Mouse (Mus musculus) MEL-GATA-1-ER (cell line): ENCODE results near the gene Armc2.
A peak's percentile ranks its signal among the peaks of the same experiment; 100 is the strongest.

Experiments used
- DNase-seq: peaks from one replicate; pipeline ENCODE4 v3.0.0-alpha.2; 2012; ENCODE audit warnings: low read depth; ENCODE audit errors: extremely low read depth

The Armc2 gene

DNA sequence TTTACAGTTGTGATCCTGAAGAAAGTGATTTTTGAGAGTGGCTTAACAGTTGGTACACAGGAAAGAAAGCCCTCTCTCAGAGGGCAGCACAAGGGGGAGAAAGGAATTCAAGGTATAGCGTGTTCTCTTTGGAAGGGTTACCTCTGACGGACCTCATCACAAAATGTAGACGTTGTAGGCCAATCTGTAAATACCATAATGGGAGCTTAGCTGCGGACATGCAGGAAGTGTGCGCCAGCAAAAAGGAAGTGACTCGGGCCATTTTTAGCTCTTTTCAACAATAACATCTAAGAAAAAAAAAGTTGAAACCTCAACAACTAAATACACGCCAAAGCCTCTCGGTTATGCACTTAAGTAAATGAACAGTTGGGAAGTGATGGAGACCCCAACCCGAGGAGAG is 45.6 kb downstream of the Armc2 start:
- DNase-seq: no peak

GRCm38 (mm10) chr10:41967915-41968635 is 50.2 kb downstream of the Armc2 start:
- DNase-seq: no peak

- DNase-seq: no peak
These were observed 55.5 kb downstream of the Armc2 start for GRCm38 (mm10) chr10:41962725-41963124.

- DNase-seq: no peak
These were observed 58.4 kb downstream of the Armc2 start for GRCm38 (mm10) chr10:41959808-41960207.

- DNase-seq: no peak
These were observed 59.5 kb downstream of the Armc2 start for GRCm38 (mm10) chr10:41958677-41959274.

DNA sequence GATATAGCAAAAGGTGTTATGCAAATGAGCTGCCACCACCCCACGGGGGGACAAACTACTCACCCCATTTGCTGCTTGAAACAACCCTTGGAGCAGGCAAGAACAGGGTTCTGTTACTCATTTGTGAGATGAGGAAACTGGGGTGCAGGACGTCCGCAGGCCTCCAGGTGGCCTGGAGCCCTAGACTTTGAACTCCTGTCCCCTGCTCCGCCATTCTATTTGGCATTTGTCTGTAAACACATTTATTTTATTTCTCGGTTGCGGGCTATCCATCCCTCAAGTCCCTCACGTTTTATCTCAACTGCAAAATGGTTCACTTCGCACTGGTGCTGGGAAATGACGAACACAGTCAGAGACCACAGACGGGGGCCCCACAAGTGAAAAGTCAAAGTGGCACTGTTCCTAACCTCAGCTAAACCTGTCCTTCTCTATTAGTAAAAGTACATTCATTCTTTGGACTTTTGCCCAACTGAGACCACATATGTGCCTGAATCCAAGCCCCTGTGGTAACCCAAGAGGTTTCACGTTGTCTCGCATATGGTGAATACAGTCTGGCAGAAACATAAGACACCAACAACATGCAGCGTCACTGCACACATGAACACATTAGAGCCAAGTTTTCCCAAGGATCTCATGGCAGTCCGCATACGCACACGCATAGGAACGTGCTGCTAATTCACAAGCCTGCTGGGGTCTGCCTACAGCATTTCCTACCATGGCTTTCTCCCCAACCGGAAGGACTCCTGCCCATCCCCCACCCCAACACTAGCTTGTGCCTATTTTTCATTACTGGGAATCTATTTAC is 60.6 kb downstream of the Armc2 start:
- DNase-seq: no peak

- DNase-seq: peak; percentile 24
These were observed 64.7 kb downstream of the Armc2 start for GRCm38 (mm10) chr10:41953528-41953864.

GRCm38 (mm10) chr10:41952850-41953527 is 65.3 kb downstream of the Armc2 start:
- DNase-seq: no peak

DNA sequence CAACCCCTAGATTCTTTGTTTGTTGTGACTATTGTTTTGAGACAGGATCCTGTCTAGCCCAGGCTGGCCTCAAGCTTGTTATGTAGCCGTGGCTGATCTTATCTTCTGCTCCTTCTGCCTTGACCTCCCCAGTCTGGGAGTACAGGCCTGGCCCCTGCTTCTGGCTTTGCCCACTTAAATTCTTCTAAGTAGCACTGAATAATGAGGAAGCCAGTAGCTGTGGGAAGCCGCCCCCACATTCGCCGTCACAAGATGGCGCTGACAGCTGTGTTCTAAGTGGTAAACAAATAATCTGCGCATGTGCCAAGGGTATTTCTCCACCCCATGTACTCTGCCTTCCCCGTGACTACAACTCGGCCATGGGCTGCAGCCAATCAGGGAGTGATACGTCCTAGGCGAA is 65.9 kb downstream of the Armc2 start:
- DNase-seq: peak; percentile 73

DNA sequence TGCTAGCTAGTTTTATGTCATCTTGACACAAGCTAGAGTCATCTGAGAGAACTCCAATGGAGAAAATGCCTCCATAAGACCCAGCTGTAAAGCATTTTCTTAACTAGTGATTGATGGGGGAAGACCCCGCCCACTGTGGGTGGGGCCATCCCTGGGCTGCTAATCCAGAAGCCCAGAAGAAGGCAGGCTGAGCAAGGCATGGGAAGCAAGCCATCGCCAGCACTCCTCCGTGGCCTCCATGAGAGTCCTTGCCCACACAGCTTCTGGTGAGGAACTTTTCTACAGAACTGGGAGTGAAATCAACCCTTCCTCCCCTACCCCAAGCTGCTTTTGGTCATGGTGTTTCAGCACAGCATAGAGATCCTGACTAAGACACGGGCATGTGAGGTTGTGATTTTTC is 79.2 kb downstream of the Armc2 start:
- DNase-seq: no peak

- DNase-seq: no peak
These were observed 81.1 kb downstream of the Armc2 start for GRCm38 (mm10) chr10:41937176-41937575.

GRCm38 (mm10) chr10:41936100-41936499 is 82.1 kb downstream of the Armc2 start:
- DNase-seq: no peak

DNA sequence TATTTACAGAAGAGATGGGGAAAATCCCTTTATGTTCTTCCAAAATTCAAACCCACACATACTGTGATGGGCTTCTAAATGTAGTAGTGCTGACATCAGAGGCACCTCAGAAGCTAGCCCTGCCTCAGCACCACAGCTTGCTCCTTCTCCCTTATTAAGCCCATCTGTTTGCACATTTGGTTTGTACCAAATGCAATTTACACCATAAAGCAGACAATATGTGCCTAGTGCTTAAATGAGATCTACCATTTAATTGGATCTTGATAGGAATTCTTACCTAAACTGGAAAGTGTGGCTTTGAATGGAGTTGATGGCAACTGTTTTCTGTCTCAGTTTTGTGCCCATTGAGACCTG is 82.8 kb downstream of the Armc2 start:
- DNase-seq: no peak

GRCm38 (mm10) chr10:41934633-41935475 is 83.4 kb downstream of the Armc2 start:
- no peak for DNase-seq

- no peak for DNase-seq
These were observed 84.7 kb downstream of the Armc2 start for GRCm38 (mm10) chr10:41933536-41933935.

DNA sequence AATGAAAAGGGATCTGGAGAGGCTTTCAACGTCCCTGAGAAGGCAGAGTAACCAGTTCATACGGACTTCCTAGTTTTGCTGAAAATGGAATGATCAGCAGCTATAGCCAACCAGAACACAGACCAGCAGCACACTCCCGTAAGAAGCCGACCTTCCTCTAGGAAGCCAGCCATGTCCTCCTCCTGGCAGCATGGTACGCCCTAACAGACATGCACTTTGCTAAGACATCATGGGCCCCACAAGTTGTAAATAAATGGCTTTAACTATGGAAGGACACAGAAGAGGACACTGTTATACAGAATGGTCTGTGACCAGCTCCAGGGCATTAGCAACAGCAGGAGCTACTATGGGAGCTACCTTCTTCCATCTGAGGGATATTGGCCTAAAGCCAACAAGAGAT is 85.3 kb downstream of the Armc2 start:
- DNase-seq: no peak

GRCm38 (mm10) chr10:41931962-41932361 is 86.3 kb downstream of the Armc2 start:
- DNase-seq: no peak

- DNase-seq: no peak
These were observed 87.3 kb downstream of the Armc2 start for GRCm38 (mm10) chr10:41930966-41931365.

DNA sequence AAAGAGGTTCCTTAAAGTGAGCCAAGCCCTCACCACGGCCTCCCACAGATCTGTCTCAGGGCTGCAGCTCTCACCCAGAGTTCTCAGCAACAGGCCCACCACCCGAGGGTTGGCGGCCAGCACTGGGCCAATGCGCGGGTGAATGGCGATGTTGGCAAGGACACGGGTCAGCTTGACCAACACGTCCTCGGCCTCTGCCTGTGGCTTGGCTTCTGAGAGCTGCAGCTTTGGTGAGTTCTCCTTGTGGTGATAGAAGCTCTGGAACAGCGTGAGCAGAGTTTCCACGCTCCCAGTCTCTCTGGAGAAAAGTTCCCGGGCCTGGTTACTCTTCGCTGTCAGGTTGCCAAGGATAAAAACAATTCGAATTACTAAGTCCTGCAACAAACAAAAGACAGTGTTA is 91.5 kb downstream of the Armc2 start:
- no peak for DNase-seq

DNA sequence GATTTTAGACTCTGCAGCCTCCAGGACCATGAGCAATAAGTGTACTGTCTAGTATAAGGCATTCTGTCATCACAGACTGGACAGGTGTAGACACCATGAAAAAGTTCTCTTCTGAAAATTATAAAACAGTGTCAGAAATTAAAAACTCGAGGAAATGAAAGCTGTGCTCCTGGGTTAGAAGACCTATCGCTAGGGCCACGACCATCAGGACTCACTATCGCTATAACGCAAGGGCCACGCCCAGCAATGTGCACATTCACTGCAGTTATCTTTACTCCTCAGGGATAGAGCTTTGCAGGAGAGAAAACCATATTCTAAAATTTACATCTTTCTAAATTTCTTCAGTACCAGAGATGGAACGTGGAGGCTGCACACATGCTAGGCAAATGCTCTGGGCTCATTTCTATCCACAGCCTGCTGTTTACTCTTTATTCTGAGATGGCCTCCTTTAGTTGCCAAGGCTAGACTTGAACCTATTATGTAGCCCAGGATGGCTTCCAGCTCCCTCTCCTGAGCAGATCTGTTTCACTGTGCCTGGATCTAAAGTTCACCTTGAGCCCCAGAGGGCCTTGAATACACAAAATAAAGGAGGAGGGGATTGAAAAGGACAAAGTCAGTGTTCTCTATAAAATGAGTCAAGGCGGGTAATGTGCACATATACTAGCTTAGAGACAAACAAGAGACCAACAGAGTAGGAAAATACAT is 105.8 kb downstream of the Armc2 start:
- DNase-seq: peak; percentile 82

DNA sequence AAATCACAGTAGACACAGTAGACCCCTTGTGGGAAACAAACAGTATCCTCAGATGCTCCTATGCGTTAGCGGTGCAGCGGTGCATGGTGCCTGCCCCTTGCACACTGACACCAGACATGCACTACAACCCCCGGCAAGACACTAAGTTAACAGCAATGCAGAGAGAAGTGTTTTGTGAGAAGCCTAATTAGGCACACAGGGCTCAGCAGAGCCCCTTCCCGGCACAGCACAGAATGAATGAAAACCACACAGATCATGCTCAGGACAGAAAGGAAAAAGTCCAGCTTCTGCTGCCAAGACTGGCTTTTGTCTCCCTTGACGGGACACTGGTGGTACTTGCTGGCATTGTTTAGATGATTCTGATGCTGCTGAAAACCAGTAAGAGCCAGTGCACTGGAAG is 109.3 kb downstream of the Armc2 start:
- no peak for DNase-seq
